Mouse (Mus musculus) neural tube, embryonic 15.5 days (tissue): ENCODE results near the gene Gm4214. TPM values are rescaled to one million over a fixed set of nuclear protein-coding genes. Genes with fewer than 3 reads are reported as not detected.
"Not testable (repeated sequence)": the region's sequence is repeated elsewhere in the genome, so short reads cannot be mapped to it uniquely, and the experiment has no call there.

ENCODE experiments used
- ATAC-seq: fragments of 200-750 bp; cut with Nextera tagmentation; 2 replicates; pipeline ENCODE4 v1.8.0; 2017; ENCODE audit warnings: mild to moderate bottlenecking, moderate TSS enrichment, moderate library complexity; ENCODE audit not compliant: low FRiP score
- H3K27ac ChIP-seq: fragments of 300-500 bp; sonication (generic); replicated peaks from 2 replicates; pipeline ENCODE4 v1.5.1; 2015; ENCODE audit warnings: mild to moderate bottlenecking, inconsistent platforms
- H3K27me3 ChIP-seq: fragments of 300-500 bp; sonication (generic); replicated peaks from 2 replicates; pipeline ENCODE4 v1.6.1; 2015; ENCODE audit warnings: inconsistent platforms
- H3K36me3 ChIP-seq: fragments of 300-500 bp; sonication (generic); 2 replicates; pipeline ENCODE4 v1.6.1; 2015; ENCODE audit warnings: inconsistent platforms
- H3K4me1 ChIP-seq: fragments of 300-500 bp; sonication (generic); 2 replicates; pipeline ENCODE4 v1.6.1; 2015; ENCODE audit warnings: inconsistent platforms
- H3K4me2 ChIP-seq: fragments of 300-500 bp; sonication (generic); 2 replicates; pipeline ENCODE4 v1.6.1; 2015; ENCODE audit warnings: inconsistent platforms, mild to moderate bottlenecking, moderate library complexity
- H3K4me3 ChIP-seq: fragments of 300-500 bp; sonication (generic); replicated peaks from 2 replicates; pipeline ENCODE4 v1.5.1; 2015; ENCODE audit warnings: mild to moderate bottlenecking, inconsistent platforms
- H3K9ac ChIP-seq: fragments of 300-500 bp; sonication (generic); replicated peaks from 2 replicates; pipeline ENCODE4 v1.6.1; 2015; ENCODE audit warnings: mild to moderate bottlenecking, inconsistent platforms
- H3K9me3 ChIP-seq: fragments of 300-500 bp; sonication (generic); replicated peaks from 2 replicates; pipeline ENCODE4 v1.6.1; 2016; ENCODE audit warnings: inconsistent platforms
- WGBS: fragments of 180-500 bp; shearing (Covaris S2); methylation state at CpG from one replicate; pipeline ENCODE4 v1.1.7; 2015; ENCODE audit warnings: mixed read lengths; 5-methylcytosine and 5-hydroxymethylcytosine counted together
- polyA plus RNA-seq: library from polyadenylated mRNA; unstranded; fragments of >200 nt; fragmentation: Nextera tagmentation; extraction: Ambion mirVana; gene quantifications from 2 replicates; pipeline ENCODE4 v1.2.1, GENCODE M21; 2015

Gene Gm4214
- not detected in 2 replicates for polyA plus RNA-seq

GRCm38 (mm10) chr7:22984573-22984972 lies at the start of gene Gm4214:
Gene Gm4214, minus strand, starts transcription at chr7:22984673.
- not testable (repeated sequence) for H3K9me3 ChIP-seq, H3K27ac ChIP-seq, H3K4me1 ChIP-seq, H3K9ac ChIP-seq, H3K27me3 ChIP-seq, ATAC-seq, H3K36me3 ChIP-seq, H3K4me2 ChIP-seq, H3K4me3 ChIP-seq
- WGBS = no CpG with 5 or more reads among the region's 5 CpGs

DNA sequence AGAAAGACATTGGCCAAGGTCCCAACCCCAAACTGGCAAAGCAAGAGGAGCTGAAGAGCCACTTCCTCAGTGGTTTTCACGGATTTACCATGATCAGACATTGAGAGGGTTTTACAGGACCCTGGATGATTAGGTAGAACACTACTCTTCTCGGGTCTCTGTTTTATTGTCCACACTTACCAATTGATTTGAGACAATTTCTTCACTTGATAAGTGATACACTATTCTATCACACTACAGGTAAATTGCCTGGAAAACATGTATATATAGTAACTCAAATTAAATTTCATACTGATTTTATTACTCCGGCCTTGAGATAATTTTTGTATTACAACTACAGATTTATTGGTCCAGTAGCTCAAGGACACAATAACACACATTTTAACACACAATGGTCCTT lies 35.4 kb upstream of the Gm4214 start, which contains the start of gene Gm4216:
Gene Gm4216, minus strand, starts transcription at position 101 of the 400 bp plus-strand sequence.
- not testable (repeated sequence) for H3K4me3 ChIP-seq, H3K4me1 ChIP-seq, H3K4me2 ChIP-seq, H3K36me3 ChIP-seq, H3K9me3 ChIP-seq, H3K9ac ChIP-seq, ATAC-seq, H3K27me3 ChIP-seq, H3K27ac ChIP-seq
- WGBS = no CpG with 5 or more reads among the region's 3 CpGs

Other genes with a start within 250 kb of the Gm4214 start
- not detected in 2 replicates for gene Vmn1r157, start 223.0 kb downstream of the Gm4214 start, polyA plus RNA-seq
- not detected in 2 replicates for gene Vmn1r158, start 193.9 kb downstream of the Gm4214 start, polyA plus RNA-seq
- not detected in 2 replicates for gene Vmn1r159, start 141.1 kb downstream of the Gm4214 start, polyA plus RNA-seq
- gene Vmn1r160, start 113.4 kb downstream of the Gm4214 start, polyA plus RNA-seq = not detected in 2 replicates
- not detected in 2 replicates for gene Gm4216, start 35.2 kb upstream of the Gm4214 start, polyA plus RNA-seq
- not detected in 2 replicates for gene Vmn1r163, start 70.9 kb upstream of the Gm4214 start, polyA plus RNA-seq
- gene Gm8720, start 82.8 kb upstream of the Gm4214 start, polyA plus RNA-seq = not detected in 2 replicates
- not detected in 2 replicates for gene Gm10662, start 159.8 kb upstream of the Gm4214 start, polyA plus RNA-seq
- not detected in 2 replicates for gene Vmn1r165, start 232.7 kb upstream of the Gm4214 start, polyA plus RNA-seq